Mouse (Mus musculus) cerebellum, adult 2 months (tissue): ENCODE data around the gene Cpsf4l.

ENCODE experiments used
- CTCF ChIP-seq: fragments of 200-500 bp; IDR thresholded peaks from 2 replicates; pipeline ENCODE4 v1.5.1; 2011; ENCODE audit warnings: low read depth, mild to moderate bottlenecking, control low read depth, low read length, moderate library complexity, borderline replicate concordance; ENCODE audit not compliant: insufficient read depth
- POLR2A ChIP-seq: fragments of 200-500 bp; IDR thresholded peaks from 2 replicates; pipeline ENCODE4 v1.6.1; 2011; ENCODE audit warnings: low read length, control low read depth, borderline replicate concordance; ENCODE audit not compliant: insufficient read depth

DNA sequence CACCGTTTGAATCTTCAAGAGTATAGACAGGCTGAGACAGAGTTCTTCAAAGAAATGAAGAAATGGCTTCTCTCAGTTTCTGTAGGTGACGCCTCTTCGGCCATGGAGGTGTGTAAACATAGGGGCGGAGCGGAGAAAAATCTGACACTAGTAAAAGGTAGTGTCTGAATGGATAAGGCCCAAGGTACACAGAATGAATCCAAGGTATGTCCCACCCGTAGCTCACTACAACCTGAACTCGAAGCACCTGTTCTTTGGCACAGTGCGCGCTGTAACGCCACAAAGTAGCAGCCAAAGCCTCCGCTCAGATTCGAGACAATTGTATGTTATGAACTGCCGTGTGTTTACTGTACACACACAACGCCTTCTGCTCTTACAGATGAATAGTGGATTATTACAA is 46.1 kb upstream of the Cpsf4l start:
- TF ChIP-seq POLR2A, result no peak
- TF ChIP-seq CTCF, result no peak
